Mouse (Mus musculus): ENCODE results near the gene Sec24b. TPM values are rescaled to one million over a fixed set of nuclear protein-coding genes. Genes with fewer than 3 reads are reported as not detected.
A peak's percentile ranks its signal among the peaks of the same experiment; 100 is the strongest.

Sec24b gene
- polyA plus RNA-seq, 1 experiment from 2014 or later, result 34.7 TPM

DNA sequence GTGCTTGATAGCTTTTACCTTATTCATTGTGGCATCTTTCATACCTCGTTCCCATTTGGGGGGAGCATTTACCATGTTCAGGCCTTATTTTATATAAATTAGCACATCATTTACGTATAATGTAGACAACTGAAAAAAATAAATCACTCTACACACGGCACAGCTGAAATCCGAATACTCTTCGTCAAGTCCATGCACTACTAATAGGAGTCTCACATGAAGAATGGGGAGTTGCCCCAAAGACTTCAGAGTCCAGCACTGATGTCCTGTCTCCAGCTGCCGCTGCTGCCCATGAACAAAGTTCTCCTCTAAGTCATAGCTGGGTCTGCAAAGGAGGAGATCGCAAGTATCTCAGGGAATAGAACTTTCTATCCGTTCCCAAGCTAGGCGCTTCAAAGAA, 15.9 kb upstream of the Sec24b start:
- Histone ChIP-seq H3K9ac (no peak overlapping the region), H3K4me1 (0 out of 2 replicates have a peak, but pooled peaks cover 6% of the 10 kb centered on the region), H3K27ac (no peak overlapping the region), H3K4me3 (no peak overlapping the region), H3K36me3 (no peaks in the 10 kb centered on the region), H3K4me2 (replicated peaks) (no peak overlapping the region), H3K27me3 (no peaks in the 10 kb centered on the region), H3K9me3 (no peaks in the 10 kb centered on the region)
- WGBS, result 87% methylated on average over 9 of the region's 9 CpGs
- ATAC-seq (ENCODE audit: low FRiP score, low read depth), result no peak

DNA sequence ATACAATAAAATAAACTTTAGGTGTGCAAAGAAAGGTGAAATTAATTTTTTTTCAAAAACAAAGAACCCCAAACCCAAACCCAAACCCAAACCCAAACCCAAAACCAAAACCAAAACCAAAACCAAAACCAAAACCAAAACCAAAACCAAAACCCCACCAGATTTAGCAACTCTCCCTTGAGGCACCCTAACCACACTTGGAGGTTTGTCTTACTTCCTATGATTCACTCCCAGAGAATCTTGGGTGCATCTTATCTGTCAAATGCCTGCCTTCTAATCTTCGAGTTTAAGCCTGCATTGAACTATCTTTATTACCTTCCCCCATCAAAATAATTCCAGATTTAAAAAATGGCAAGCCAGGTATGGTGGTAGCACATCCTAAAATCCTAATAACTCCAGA, 14.4 kb upstream of the Sec24b start:
- H3K9ac ChIP-seq, result no peak overlapping the region

DNA sequence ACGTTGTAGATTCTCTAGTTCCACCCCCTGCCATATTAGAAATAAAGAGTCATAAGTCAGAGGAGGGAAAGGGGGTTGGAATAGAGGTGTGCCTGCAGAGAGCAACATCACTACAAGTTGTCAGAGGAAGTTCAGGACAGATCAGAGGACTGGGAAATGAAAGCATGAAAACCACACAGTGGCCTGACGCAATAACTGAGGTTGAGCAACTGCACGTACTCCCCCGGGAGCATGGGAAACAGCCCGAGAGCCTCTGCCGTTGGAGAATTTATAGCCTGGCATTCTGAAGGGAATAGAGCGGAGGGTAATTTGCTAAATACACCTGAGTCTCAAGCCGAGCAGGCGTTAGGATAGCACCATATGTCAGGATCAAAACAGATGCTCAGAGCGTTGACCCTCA, 11.7 kb upstream of the Sec24b start:
- Histone ChIP-seq H3K4me2 (replicated peaks) (no peak overlapping the region; the same call in 1 of the 2 replicates), H3K9me3 (no peaks in the 10 kb centered on the region), H3K27ac (no peak overlapping the region), H3K9ac (no peak overlapping the region), H3K4me1 (0 out of 2 replicates have a peak, but pooled peaks cover 6% of the 10 kb centered on the region), H3K36me3 (no peaks in the 10 kb centered on the region), H3K27me3 (no peaks in the 10 kb centered on the region), H3K4me3 (no peak overlapping the region)
- ATAC-seq (ENCODE audit: low FRiP score, low read depth), result no peak
- 22% methylated on average over 10 of the region's 10 CpGs for WGBS

More for the DNA sequence above, 14.4 kb upstream of the Sec24b start:
- no peak overlapping the region for H3K27ac ChIP-seq
- no peak for ATAC-seq (ENCODE audit: low FRiP score, low read depth)
- H3K4me1 ChIP-seq, result 0 out of 2 replicates have a peak, but pooled peaks cover 6% of the 10 kb centered on the region
- no peaks in the 10 kb centered on the region for H3K27me3 ChIP-seq
- H3K9me3 ChIP-seq, result no peaks in the 10 kb centered on the region
- H3K4me3 ChIP-seq, result no peak overlapping the region
- WGBS, result 63% methylated on average over 1 of the region's 1 CpGs
- no peaks in the 10 kb centered on the region for H3K36me3 ChIP-seq
- no peak overlapping the region for H3K4me2 ChIP-seq (replicated peaks)

DNA sequence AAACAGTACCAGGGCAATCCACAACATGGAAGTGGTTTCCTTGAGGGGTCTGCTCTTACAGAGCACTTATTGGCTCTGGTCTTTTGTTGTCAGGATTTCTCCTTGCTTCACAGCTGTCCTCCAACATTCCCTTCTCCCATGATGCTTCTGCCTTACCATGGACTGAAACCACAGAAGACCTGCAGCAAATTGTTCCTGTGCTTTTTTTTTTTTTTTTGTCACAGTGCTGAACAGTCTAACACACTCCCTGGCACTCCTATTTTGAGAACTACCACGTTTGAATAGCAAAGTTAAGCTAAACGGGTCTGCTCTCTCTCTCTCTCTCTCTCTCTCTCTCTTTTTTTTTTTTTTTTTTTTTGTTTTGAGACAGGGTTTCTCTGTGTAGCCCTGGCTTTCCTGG, 10.6 kb upstream of the Sec24b start:
- WGBS, result 85% methylated on average over 2 of the region's 2 CpGs
- ATAC-seq (ENCODE audit: low FRiP score, low read depth), result no peak
- H3K4me2 ChIP-seq (replicated peaks), result no peak overlapping the region
- no peaks in the 10 kb centered on the region for H3K27me3 ChIP-seq
- no peak overlapping the region for H3K27ac ChIP-seq
- H3K4me1 ChIP-seq, result 0 out of 2 replicates have a peak, but pooled peaks cover 6% of the 10 kb centered on the region
- no peak overlapping the region for H3K9ac ChIP-seq
- no peaks in the 10 kb centered on the region for H3K36me3 ChIP-seq
- no peaks in the 10 kb centered on the region for H3K9me3 ChIP-seq
- no peak overlapping the region for H3K4me3 ChIP-seq

DNA sequence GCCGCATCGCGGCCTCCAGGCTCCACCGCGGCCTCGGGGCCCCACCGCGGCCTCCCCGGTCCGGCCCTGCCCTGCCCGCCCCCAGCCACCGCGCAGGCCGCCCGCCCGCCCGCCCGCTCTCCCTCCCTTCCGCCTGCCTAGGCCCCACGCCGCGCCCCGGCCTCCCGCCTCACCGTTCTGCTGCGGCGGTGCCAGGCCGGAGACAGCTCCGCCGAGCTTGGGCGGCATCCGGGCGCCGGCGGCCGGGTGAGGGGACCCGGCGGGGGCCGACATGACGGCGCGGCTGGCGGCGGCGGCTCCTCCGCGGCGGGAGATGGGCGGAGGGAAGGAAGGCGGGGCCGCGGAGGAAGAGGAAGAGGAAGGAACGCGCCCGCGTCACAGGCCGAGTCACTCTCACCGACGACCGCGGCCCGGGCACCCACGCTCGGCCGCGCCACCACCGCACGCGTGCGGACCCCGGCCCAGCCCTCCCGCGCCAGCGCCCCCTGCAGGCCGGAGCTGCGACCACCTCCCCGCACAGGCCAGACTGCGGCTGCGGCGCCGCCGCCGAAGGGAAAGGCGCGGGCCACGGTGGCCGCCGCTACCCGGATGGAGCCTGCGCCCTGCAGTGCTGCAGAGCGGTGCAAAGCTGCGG, 840 bp downstream of the Sec24b start:
- Histone ChIP-seq H3K27me3 (no peaks in the 10 kb centered on the region), H3K4me2 (replicated peaks) (peak overlapping the region; percentile 79), H3K9ac (peak overlapping the region; percentile 97), H3K36me3 (peaks cover 5% of the 10 kb centered on the region; the same call in 1 of the 2 replicates), H3K27ac (peak overlapping the region; percentile 98), H3K4me1 (peaks cover 38% of the 10 kb centered on the region), H3K9me3 (no peaks in the 10 kb centered on the region), H3K4me3 (peak overlapping the region; percentile 89)
- under 1% methylated on average over 45 of the region's 92 CpGs for WGBS
- ATAC-seq (ENCODE audit: low FRiP score, low read depth), result peak; percentile 96

DNA sequence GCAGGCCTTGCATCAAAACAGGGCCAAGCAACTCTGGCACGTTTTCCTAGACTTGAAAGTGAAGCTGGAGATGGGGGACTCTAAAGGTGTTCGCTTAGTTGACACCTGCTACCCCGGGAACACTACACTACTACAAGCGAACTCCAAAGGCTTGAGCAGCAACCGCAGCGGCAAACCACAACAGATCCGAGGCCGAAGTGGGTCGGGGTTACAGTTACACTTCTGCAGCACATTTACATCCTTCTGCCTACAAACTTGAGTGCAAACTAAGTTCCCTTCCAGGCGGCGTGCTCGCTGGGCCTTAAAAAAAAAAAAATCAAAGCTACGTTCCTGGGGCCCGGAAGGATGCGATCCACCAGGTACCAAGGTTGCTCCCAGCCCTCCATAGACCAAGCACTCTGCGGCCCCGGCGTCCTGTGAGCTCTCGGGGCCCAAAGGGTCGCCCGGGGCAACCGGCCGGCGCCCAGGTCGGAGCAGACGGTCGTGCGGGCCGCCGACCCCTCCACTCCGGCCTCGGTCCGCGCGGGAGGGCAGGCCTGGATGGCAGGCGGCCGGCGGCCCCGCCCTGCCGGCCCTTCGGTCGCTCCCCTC, 1.5 kb downstream of the Sec24b start:
- WGBS, result under 1% methylated on average over 37 of the region's 42 CpGs
- peak overlapping the region; percentile 89 for H3K4me3 ChIP-seq
- H3K27me3 ChIP-seq, result no peaks in the 10 kb centered on the region
- no peaks in the 10 kb centered on the region for H3K9me3 ChIP-seq
- peaks cover 5% of the 10 kb centered on the region; the same call in 1 of the 2 replicates for H3K36me3 ChIP-seq
- H3K9ac ChIP-seq, result peak overlapping the region; percentile 97
- H3K4me1 ChIP-seq, result peaks cover 44% of the 10 kb centered on the region
- ATAC-seq (ENCODE audit: low FRiP score, low read depth), result peak; percentile 37; the same call in 1 of the 2 replicates
- peak overlapping the region; percentile 79 for H3K4me2 ChIP-seq (replicated peaks)
- peak overlapping the region; percentile 98 for H3K27ac ChIP-seq

DNA sequence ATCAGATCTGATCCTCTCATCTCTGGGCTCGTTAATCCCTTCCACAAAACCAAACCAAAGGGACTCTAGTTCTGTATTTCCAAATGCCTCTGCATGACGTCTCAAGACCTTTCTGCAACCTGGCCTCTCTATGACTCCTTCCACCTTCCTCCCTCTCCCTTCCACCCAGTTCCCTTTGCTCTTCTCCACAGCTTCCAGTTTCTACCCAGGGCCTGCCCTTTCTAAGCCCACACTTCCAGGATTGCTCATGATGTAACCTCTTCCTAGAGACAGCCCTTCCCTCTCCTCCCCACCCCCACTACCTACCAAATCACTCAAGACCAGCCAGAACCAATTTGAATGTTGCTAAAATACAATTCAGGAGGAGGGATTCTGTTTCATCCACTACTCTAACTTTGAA, 2.9 kb downstream of the Sec24b start:
- 63% methylated on average over 2 of the region's 2 CpGs for WGBS
- H3K4me2 ChIP-seq (replicated peaks), result peak overlapping the region; percentile 79

DNA sequence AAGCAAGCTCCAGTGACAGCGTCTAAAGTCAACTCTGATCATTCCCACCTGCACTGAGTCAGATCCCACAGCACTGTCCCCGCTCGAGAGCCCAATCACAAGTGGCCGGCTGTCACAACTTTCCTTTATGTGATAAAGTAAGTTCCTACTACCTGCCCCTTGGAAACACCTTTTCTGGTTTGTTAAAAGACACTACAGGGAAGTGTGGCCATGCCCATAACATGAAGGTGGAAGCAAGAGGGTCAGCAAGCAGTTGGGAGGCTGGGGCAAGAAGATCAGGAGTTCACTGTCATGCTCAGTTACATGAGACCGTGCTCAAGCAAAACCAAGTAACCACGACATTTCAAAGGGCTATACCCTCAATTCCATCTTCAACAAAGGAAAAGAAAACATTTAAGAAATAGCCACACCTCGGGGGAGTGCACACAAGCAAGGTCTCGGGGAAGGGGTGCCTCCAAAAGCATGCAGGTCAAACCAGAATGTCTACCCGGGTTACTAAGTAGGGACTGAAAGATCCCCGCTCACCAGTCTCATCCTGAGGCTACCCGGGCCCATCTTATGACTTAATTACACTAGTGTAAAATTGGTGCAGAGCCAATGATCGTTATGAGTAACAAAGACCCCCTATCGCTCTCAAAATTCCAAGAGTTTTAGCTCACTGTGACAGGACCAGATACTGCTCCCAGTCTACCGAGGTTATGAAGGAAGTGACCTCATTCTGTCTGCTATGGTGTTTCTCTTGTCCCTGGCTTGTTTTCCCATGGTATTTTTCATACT, 3.6 kb downstream of the Sec24b start:
- Histone ChIP-seq H3K27ac (no peak overlapping the region), H3K4me1 (peaks cover 66% of the 10 kb centered on the region), H3K36me3 (peaks cover 9% of the 10 kb centered on the region), H3K9ac (no peak overlapping the region), H3K4me3 (no peak overlapping the region), H3K9me3 (no peaks in the 10 kb centered on the region), H3K27me3 (no peaks in the 10 kb centered on the region), H3K4me2 (replicated peaks) (no peak overlapping the region)
- no peak for ATAC-seq (ENCODE audit: low FRiP score, low read depth)
- 74% methylated on average over 14 of the region's 14 CpGs for WGBS

More for the DNA sequence above, 2.9 kb downstream of the Sec24b start:
- Histone ChIP-seq H3K27ac (no peak overlapping the region; the same call in 1 of the 2 replicates), H3K36me3 (peaks cover 9% of the 10 kb centered on the region), H3K4me1 (peaks cover 59% of the 10 kb centered on the region), H3K27me3 (no peaks in the 10 kb centered on the region), H3K9ac (no peak overlapping the region), H3K9me3 (no peaks in the 10 kb centered on the region), H3K4me3 (no peak overlapping the region)
- no peak for ATAC-seq (ENCODE audit: low FRiP score, low read depth)

DNA sequence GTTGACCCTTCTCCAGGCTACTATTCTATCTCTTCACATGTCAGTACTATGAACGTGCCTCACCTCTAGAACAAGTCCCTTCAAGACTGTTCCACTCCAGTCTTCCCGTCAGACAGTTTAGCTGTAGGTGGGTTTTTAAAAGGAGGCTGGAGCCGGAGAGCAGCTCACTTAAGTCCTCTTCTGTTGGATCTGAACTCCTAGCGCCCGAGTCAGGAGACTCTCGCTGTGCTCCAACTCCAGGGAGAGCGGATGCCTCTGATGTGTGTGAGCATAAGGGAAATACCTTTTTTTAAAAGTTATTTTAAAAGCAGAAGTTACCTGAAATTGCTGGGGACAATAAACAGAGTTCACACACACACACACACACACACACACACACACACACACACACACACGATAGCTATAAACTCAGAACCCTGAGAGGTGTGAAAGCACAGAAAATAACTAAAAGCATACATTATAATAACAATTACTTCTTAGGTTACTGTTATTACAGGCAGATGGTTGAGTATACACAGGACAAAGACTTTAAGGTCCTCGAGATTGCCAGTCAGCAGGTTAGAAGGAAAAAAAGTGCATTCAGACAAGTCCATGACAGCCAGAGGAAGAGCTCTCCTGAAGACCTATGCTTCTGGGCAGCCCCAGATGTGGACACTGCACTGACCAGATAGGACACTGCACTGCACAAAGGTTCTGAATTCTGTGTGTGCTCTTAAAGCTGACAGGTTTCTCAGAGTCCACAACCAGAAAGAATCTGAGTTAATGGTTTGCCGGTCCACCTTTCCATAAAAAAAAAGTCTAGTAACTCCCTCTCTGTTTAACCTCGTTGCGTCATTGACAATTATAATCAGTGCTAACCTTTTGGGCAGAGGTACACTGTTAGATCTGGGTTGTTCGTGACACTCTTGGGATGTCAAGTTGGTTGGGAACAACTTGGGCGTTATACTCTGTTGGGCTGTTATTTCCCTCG, 5.7 kb downstream of the Sec24b start:
- Histone ChIP-seq H3K9ac (no peak overlapping the region), H3K4me2 (replicated peaks) (no peak overlapping the region), H3K9me3 (no peaks in the 10 kb centered on the region), H3K36me3 (peaks cover 9% of the 10 kb centered on the region), H3K27ac (no peak overlapping the region), H3K27me3 (no peaks in the 10 kb centered on the region), H3K4me1 (peaks cover 59% of the 10 kb centered on the region), H3K4me3 (no peak overlapping the region)
- no peak for ATAC-seq (ENCODE audit: low FRiP score, low read depth)
- 86% methylated on average over 15 of the region's 15 CpGs for WGBS

DNA sequence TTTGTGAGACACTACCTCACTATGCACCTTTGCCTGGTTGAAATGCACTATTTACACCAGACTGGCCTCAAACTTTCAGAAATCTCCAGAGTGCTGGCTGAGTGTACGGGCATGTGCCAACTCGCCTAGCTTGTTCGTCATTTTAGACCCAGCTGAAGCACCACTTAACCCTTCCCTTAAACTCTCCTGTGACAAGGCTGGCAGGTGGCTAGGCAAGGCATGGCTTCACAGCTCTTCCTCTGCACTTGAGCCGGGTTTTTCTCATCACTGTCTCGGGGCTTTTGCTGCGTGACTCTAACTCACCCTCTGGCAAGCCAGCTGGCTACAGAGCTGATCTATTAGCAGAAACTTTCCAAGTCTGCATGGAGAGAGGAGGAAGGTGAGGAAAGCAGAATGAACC, 6.8 kb downstream of the Sec24b start:
- 69% methylated on average over 6 of the region's 6 CpGs for WGBS
- Histone ChIP-seq H3K27ac (no peak overlapping the region; the same call in 1 of the 2 replicates), H3K4me3 (no peak overlapping the region), H3K4me1 (peaks cover 58% of the 10 kb centered on the region), H3K4me2 (replicated peaks) (no peak overlapping the region), H3K9ac (no peak overlapping the region), H3K27me3 (no peaks in the 10 kb centered on the region), H3K9me3 (no peaks in the 10 kb centered on the region), H3K36me3 (peaks cover 12% of the 10 kb centered on the region)
- no peak for ATAC-seq (ENCODE audit: low FRiP score, low read depth)

DNA sequence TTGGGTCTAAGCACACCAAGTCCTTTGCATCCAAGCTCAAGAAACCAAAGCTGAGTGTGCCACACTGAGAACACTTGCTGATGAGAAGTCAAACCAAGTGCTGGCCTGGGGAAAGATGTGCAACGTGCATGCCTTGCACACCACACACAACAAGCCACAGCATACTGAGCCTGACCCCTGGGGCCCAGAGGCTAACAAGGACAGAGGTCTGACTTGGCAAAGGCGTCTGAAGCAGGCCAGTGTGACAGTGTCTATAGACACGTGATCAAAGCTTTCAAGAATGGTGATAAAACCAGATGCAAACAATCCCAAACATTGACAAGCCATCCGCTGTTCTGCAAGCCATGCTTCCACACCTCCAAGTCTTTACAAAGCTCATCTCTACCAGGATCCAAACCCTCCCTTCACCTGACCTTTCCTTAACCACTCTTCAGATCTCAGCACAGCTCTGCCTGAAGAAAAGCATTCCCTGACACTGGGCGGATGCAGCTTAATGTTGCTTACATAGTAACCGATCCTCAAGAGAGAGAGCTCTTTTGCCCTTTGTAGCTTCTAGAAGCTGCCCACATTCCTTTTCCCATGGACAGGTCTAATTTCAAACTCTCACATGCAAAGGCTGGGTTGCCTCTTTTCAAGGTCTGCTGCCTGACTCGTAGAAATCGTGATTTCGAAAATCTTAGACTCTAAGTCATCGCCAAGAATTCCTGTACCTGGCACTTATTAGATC, 7.8 kb downstream of the Sec24b start:
- ATAC-seq (ENCODE audit: low FRiP score, low read depth), result no peak
- H3K4me1 ChIP-seq, result peaks cover 47% of the 10 kb centered on the region

More for the DNA sequence above, 7.8 kb downstream of the Sec24b start:
- 50% methylated on average over 10 of the region's 10 CpGs for WGBS
- no peak overlapping the region for H3K9ac ChIP-seq
- no peaks in the 10 kb centered on the region for H3K9me3 ChIP-seq
- H3K27me3 ChIP-seq, result no peaks in the 10 kb centered on the region
- no peak overlapping the region for H3K4me3 ChIP-seq
- peaks cover 12% of the 10 kb centered on the region for H3K36me3 ChIP-seq
- peak overlapping the region; percentile 22; the same call in 1 of the 2 replicates for H3K27ac ChIP-seq
- no peak overlapping the region for H3K4me2 ChIP-seq (replicated peaks)
